Mouse (Mus musculus) heart, embryonic 11.5 days (tissue): ENCODE results near the gene Gsk3a. TPM values are rescaled to one million over a fixed set of nuclear protein-coding genes. Genes with fewer than 3 reads are reported as not detected.

Source experiments
- ATAC-seq: fragments of 200-750 bp; cut with Nextera tagmentation; replicated peaks from 2 replicates; pipeline ENCODE4 v1.8.0; 2017; ENCODE audit warnings: moderate library complexity; ENCODE audit not compliant: insufficient number of reproducible peaks, low FRiP score, low TSS enrichment
- H3K27ac ChIP-seq: fragments of 300-500 bp; sonication (generic); 2 replicates; pipeline ENCODE4 v1.5.1; 2014; ENCODE audit warnings: mild to moderate bottlenecking, low read depth, low read length
- H3K27me3 ChIP-seq: fragments of 300-500 bp; sonication (generic); 2 replicates; pipeline ENCODE4 v1.6.1; 2014; ENCODE audit warnings: mild to moderate bottlenecking, low read length, mixed read lengths; ENCODE audit not compliant: control insufficient read depth, insufficient read depth
- H3K36me3 ChIP-seq: fragments of 300-500 bp; sonication (generic); 2 replicates; pipeline ENCODE4 v1.6.1; 2014; ENCODE audit warnings: mild to moderate bottlenecking, low read length, moderate library complexity, mixed read lengths; ENCODE audit not compliant: control insufficient read depth, insufficient read depth
- H3K4me1 ChIP-seq: fragments of 300-500 bp; sonication (generic); 2 replicates; pipeline ENCODE4 v1.6.1; 2014; ENCODE audit warnings: low read length; ENCODE audit not compliant: control insufficient read depth, insufficient read depth
- H3K4me2 ChIP-seq: fragments of 300-500 bp; sonication (generic); 2 replicates; pipeline ENCODE4 v1.6.1; 2014; ENCODE audit warnings: mild to moderate bottlenecking, moderate library complexity
- H3K4me3 ChIP-seq: fragments of 300-500 bp; sonication (generic); 2 replicates; pipeline ENCODE4 v1.5.1; 2014; ENCODE audit warnings: low read depth, low read length
- H3K9ac ChIP-seq: fragments of 300-500 bp; sonication (generic); 2 replicates; pipeline ENCODE4 v1.6.1; 2014; ENCODE audit warnings: mild to moderate bottlenecking, low read depth, low read length, moderate library complexity
- H3K9me3 ChIP-seq: fragments of 300-500 bp; sonication (generic); replicated peaks from 2 replicates; pipeline ENCODE4 v1.6.1; 2016; ENCODE audit warnings: low read length; ENCODE audit not compliant: control insufficient read depth
- WGBS: fragments of 180-500 bp; shearing (Covaris S2); extraction: QIAGEN DNeasy Blood & Tissue Kit; methylation state at CpG from one replicate; pipeline ENCODE4 v1.1.7; 2014; ENCODE audit not compliant: insufficient replicate concordance; 5-methylcytosine and 5-hydroxymethylcytosine counted together
- polyA plus RNA-seq: library from polyadenylated mRNA; unstranded; fragments of >200 nt; fragmentation: Nextera tagmentation; extraction: Ambion mirVana; gene quantifications from 2 replicates; pipeline ENCODE4 v1.2.1, GENCODE M21; 2014

The Gsk3a gene
- 10.4 and 11.6 TPM in 2 replicates for polyA plus RNA-seq

DNA sequence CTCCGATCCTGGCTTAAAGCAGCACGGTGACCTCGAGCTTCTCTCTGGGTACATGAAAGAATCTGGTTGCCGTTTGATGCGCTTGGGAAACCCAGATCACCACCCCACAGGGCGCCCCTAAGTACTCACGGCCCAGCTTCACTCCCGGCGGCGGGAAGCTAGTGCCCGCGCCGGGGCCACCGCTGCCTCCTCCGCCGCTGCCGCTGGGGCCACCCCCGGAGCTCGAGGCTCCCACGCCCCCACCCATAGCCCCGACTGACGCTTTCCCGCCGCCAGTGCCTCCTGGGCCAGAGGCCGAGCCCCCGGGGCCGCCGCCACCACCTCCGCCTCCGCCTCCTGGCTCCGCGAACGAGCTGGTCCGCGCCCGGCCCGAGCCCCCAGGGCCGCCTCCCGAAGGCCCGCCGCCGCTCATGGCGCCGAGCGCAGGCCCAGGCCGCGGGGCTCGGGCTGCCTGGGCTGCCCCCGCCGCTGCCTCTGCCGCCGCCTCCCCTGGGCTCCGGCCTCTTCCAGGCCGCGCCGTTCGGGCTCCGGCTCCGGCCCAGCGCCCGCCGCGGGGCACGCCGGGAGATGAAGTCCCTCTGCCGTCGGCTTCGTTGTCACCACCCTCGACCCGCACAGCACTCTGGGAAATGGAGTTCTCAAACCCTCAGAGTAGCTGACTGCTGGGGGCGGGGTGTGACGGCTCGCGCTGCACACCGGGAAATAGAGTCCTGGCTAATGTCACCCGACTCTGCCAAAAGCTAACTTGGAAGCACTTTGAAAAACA, at the start of gene Gsk3a:
TSS of gene Gsk3a (minus strand) at position 603 of the 766 bp plus-strand sequence.
- peak; percentile 87 for ATAC-seq
- H3K4me3 ChIP-seq = peak within 1 kb of the TSS; percentile 83
- under 1% methylated on average over 60 of the region's 76 CpGs for WGBS

DNA sequence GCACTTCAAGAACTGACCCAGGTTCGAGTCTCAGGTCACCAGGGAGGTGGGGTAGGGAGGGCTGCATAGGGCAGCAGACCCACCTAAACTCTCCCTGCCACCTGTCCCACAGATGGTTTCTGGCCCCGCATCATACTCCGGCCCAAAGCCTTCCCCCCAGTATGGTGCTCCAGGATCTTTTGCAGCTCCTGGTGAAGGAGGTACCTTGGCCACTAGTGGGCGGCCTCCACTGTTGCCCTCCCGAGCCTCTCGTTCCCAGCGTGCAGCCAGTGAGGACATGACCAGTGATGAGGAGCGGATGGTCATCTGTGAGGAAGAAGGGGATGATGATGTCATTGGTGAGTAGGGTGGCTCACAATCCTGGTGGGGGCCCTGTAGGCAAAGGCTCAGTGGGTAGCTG, 49.3 kb upstream of the Gsk3a start:
- Histone ChIP-seq H3K9ac (no peak overlapping the region), H3K27me3 (no peaks in the 10 kb centered on the region), H3K27ac (no peak overlapping the region), H3K4me2 (no peak overlapping the region), H3K4me1 (peaks cover 24% of the 10 kb centered on the region), H3K9me3 (no peaks in the 10 kb centered on the region; the same call in 1 of the 2 replicates), H3K4me3 (no peak overlapping the region), H3K36me3 (peaks cover 61% of the 10 kb centered on the region)
- no peak for ATAC-seq
- WGBS = 84% methylated on average over 8 of the region's 8 CpGs

More for the DNA sequence above, at the start of gene Gsk3a:
- Histone ChIP-seq H3K36me3 (0 out of 2 replicates have a peak, but pooled peaks cover 7% of the 10 kb centered on the region), H3K27me3 (no peaks in the 10 kb centered on the region), H3K4me2 (peak within 1 kb of the TSS; percentile 75), H3K27ac (peak within 1 kb of the TSS; percentile 74), H3K9ac (peak within 1 kb of the TSS; percentile 97), H3K4me1 (peaks cover 17% of the 10 kb centered on the region), H3K9me3 (no peaks in the 10 kb centered on the region)

GRCm38 (mm10) chr7:25285511-25286238, 48.0 kb upstream of the Gsk3a start:
- peaks cover 35% of the 10 kb centered on the region for H3K4me1 ChIP-seq
- H3K4me2 ChIP-seq = no peak overlapping the region
- ATAC-seq = no peak
- no peak overlapping the region for H3K4me3 ChIP-seq
- H3K27ac ChIP-seq = no peak overlapping the region
- no peaks in the 10 kb centered on the region; the same call in 1 of the 2 replicates for H3K9me3 ChIP-seq
- peaks cover 56% of the 10 kb centered on the region for H3K36me3 ChIP-seq
- 91% methylated on average over 20 of the region's 20 CpGs for WGBS
- H3K9ac ChIP-seq = no peak overlapping the region
- no peaks in the 10 kb centered on the region for H3K27me3 ChIP-seq

DNA sequence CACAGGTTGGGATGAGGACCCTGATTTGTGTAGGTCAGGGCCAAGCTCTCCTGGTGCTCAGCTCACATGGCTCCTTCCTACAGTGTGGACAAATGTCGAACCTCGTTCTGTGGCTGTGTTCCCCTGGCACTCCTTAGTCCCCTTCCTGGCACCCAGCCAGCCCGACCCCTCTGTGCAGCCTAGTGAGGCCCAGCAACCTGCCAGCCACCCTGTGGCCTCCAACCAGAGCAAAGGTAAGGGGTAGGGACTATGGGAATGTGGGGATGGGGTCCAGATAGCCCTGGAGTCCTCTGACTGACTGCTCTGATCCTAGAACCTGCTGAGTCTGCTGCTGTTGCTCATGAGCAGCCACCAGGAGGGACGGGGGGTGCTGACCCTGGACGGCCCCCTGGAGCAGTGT, 47.1 kb upstream of the Gsk3a start:
- no peak overlapping the region for H3K4me2 ChIP-seq
- no peak for ATAC-seq
- 69% methylated on average over 5 of the region's 5 CpGs for WGBS
- peaks cover 41% of the 10 kb centered on the region for H3K4me1 ChIP-seq
- H3K9me3 ChIP-seq = no peaks in the 10 kb centered on the region; the same call in 1 of the 2 replicates
- H3K27ac ChIP-seq = no peak overlapping the region
- H3K9ac ChIP-seq = no peak overlapping the region; the same call in 1 of the 2 replicates
- peaks cover 47% of the 10 kb centered on the region for H3K36me3 ChIP-seq
- H3K4me3 ChIP-seq = peak overlapping the region; percentile 8; the same call in 1 of the 2 replicates
- H3K27me3 ChIP-seq = no peaks in the 10 kb centered on the region

DNA sequence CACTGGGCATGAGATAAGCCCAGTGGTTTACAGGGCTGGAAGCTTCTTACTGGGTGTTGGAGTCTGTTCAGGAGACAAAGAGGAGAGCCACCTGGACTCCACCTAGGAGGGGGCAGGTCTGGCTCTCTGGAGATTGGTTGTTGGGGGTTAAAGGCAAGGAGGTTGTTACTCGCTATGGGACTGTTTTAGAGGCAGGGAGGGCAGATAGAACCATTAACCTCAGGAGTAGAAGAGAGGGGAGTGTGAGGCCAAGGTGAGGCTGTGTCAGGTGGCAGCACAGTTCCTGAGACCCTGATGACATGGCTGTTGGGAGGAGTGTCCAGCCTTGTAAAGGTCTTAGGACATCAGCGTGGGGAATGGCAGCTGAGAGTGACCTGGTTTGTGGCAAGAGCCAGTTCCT, 46.5 kb upstream of the Gsk3a start:
- Histone ChIP-seq H3K27ac (peak overlapping the region; percentile 99; the same call in 1 of the 2 replicates), H3K27me3 (no peaks in the 10 kb centered on the region), H3K9ac (no peak overlapping the region; the same call in 1 of the 2 replicates), H3K4me1 (peaks cover 45% of the 10 kb centered on the region), H3K4me3 (peak overlapping the region; percentile 74), H3K9me3 (no peaks in the 10 kb centered on the region; the same call in 1 of the 2 replicates), H3K36me3 (peaks cover 41% of the 10 kb centered on the region), H3K4me2 (peak overlapping the region; percentile 98)
- ATAC-seq = no peak
- 61% methylated on average over 2 of the region's 2 CpGs for WGBS

- H3K9ac ChIP-seq = peak overlapping the region; percentile 87
- H3K4me3 ChIP-seq = peak overlapping the region; percentile 74
- H3K4me2 ChIP-seq = peak overlapping the region; percentile 98
- H3K36me3 ChIP-seq = peaks cover 35% of the 10 kb centered on the region
- no peaks in the 10 kb centered on the region for H3K9me3 ChIP-seq
- H3K27ac ChIP-seq = peak overlapping the region; percentile 99
- no peak for ATAC-seq
- peaks cover 45% of the 10 kb centered on the region for H3K4me1 ChIP-seq
- H3K27me3 ChIP-seq = no peaks in the 10 kb centered on the region
- WGBS = 14% methylated on average over 5 of the region's 5 CpGs
Observed at GRCm38 (mm10) chr7:25283637-25284036, 46.0 kb upstream of the Gsk3a start.

DNA sequence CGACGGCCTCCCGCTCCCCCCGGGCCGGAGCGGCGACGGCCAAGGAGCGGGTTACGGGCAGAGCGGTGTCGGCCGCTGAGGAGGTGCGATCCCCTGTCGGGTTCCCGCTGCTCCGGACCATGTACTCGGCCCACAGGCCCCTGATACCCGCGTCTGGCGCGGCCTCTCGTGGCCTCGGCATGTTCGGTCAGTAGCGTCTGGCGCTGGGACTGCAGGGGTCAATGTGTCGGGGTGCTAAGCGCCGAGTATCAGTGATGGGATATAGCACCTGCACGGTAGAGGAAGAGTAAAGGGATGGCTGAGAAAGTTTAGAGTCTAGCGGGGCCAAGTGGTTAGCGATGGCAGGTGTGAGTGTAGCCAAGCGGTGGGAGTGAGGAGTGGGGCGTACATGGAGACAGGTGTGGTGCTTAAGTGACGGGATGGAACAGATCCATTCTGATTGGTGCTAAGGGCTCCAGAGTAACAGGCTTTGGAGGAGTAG, 45.1 kb upstream of the Gsk3a start:
- Histone ChIP-seq H3K9ac (peak overlapping the region; percentile 87), H3K27me3 (no peaks in the 10 kb centered on the region), H3K4me1 (peaks cover 48% of the 10 kb centered on the region), H3K4me3 (peak overlapping the region; percentile 74), H3K9me3 (no peaks in the 10 kb centered on the region), H3K27ac (peak overlapping the region; percentile 99), H3K36me3 (peaks cover 27% of the 10 kb centered on the region), H3K4me2 (peak overlapping the region; percentile 98)
- no peak for ATAC-seq
- 1% methylated on average over 35 of the region's 36 CpGs for WGBS

GRCm38 (mm10) chr7:25281734-25282601, 44.3 kb upstream of the Gsk3a start:
- H3K4me2 ChIP-seq = peak overlapping the region; percentile 98
- no peaks in the 10 kb centered on the region for H3K27me3 ChIP-seq
- H3K4me3 ChIP-seq = peak overlapping the region; percentile 74
- peak; percentile 84 for ATAC-seq
- H3K4me1 ChIP-seq = peaks cover 54% of the 10 kb centered on the region
- peak overlapping the region; percentile 87 for H3K9ac ChIP-seq
- under 1% methylated on average over 76 of the region's 108 CpGs for WGBS
- no peaks in the 10 kb centered on the region for H3K9me3 ChIP-seq
- peak overlapping the region; percentile 99 for H3K27ac ChIP-seq
- H3K36me3 ChIP-seq = peaks cover 21% of the 10 kb centered on the region
